ENCODE assay signal across 8 mouse cellular contexts in genomic region chr6:120363688-120364522, GRCm38 (mm10). TPM values are rescaled to one million over a fixed set of nuclear protein-coding genes. Genes with fewer than 3 reads are reported as not detected.
DNase-seq lines count a peak whose midpoint lies in the region; ATAC-seq lines count a peak whose summit lies in the region.

Gene Kdm5a (plus strand): TSS chr6:120364124.
Gene Ccdc77 (minus strand): TSS chr6:120364374.

- peak within 1 kb of the TSS; percentile 82 for H3K27ac ChIP-seq in hindbrain, embryonic 11.5 days (ENCODE audit: low read depth, low read length)

- peaks cover 9% of the 10 kb centered on the region; the same call in 1 of the 2 replicates for H3K36me3 ChIP-seq in hindbrain, embryonic 11.5 days (ENCODE audit: control insufficient read depth, insufficient read depth, low read length)

- under 1% methylated on average over 71 of the region's 71 CpGs for WGBS in hindbrain, embryonic 11.5 days

- peak; percentile 99 for DNase-seq in Muller cell, postnatal 12 days (ENCODE audit: inconsistent ontology term)
- peak; percentile 94 for DNase-seq in cerebellum, adult 9-11 months
- peak; percentile 90 to 96 for DNase-seq in frontal cortex, adult 2 months (ENCODE audit: extremely low spot score in 1 of 2, low spot score in 1 of 2)
- DNase-seq in hindbrain, embryonic 11.5 days (ENCODE audit: low spot score) = peak; percentile 93
- peak; percentile 90 to 93 for DNase-seq in layer of hippocampus, postnatal 10 days (ENCODE audit: low spot score in 2 of 2)
- peak; percentile 95 for DNase-seq in lung, postnatal 10 days
- DNase-seq in ovary, postnatal 36 days (ENCODE audit: low spot score) = peak; percentile 91
- DNase-seq in thymus, postnatal 25 days = peak; percentile 93

- peak within 1 kb of the TSS; percentile 99 for H3K4me3 ChIP-seq in hindbrain, embryonic 11.5 days (ENCODE audit: low read depth, low read length)

- no peaks in the 10 kb centered on the region for H3K9me3 ChIP-seq in hindbrain, embryonic 11.5 days (ENCODE audit: control insufficient read depth, low read length)

- H3K4me1 ChIP-seq in hindbrain, embryonic 11.5 days (replicated peaks; ENCODE audit: control insufficient read depth, insufficient read depth, low read length) = 0 out of 2 replicates have a peak, but pooled peaks cover 4% of the 10 kb centered on the region

- H3K4me2 ChIP-seq in hindbrain, embryonic 11.5 days (replicated peaks; ENCODE audit: low read depth, low read length) = peak within 1 kb of the TSS; percentile 81

- ATAC-seq in hindbrain, embryonic 11.5 days (ENCODE audit: low FRiP score) = peak; percentile 97

- peak within 1 kb of the TSS; percentile 74 for H3K9ac ChIP-seq in hindbrain, embryonic 11.5 days (ENCODE audit: low read depth, low read length)

- H3K27me3 ChIP-seq in hindbrain, embryonic 11.5 days (ENCODE audit: control insufficient read depth, insufficient read depth, low read length) = no peaks in the 10 kb centered on the region

RNA-seq across cellular contexts. Expression of gene Kdm5a, which starts in this region (rescaled TPM):
- polyA plus RNA-seq in frontal cortex, adult 2 months (2012; rRNA removed) = 11.8 and 13.8 TPM in 2 replicates
- 57.4 and 63.1 TPM in 2 replicates for polyA plus RNA-seq in hindbrain, embryonic 11.5 days (2014; fragmentation: Nextera tagmentation; extraction: Ambion mirVana)
- 10 to 100 TPM; 34.2 to 39.2 TPM for total RNA-seq in layer of hippocampus, postnatal 10 days (2021)

RNA-seq across cellular contexts. Expression of gene Ccdc77, which starts in this region (rescaled TPM):
- 7.3 and 7.7 TPM in 2 replicates for polyA plus RNA-seq in frontal cortex, adult 2 months (2012; rRNA removed)
- 24.7 and 24.8 TPM in 2 replicates for polyA plus RNA-seq in hindbrain, embryonic 11.5 days (2014; fragmentation: Nextera tagmentation; extraction: Ambion mirVana)
- 1 to 10 TPM; 8.3 to 8.4 TPM for total RNA-seq in layer of hippocampus, postnatal 10 days (2021)

Comparison
In these comparisons a context has a peak if more than half of its experiments do, and no peak if none do; other contexts are left out.
1. Peak in every context shown above with its lines: DNase-seq, ATAC-seq, H3K4me3 ChIP-seq and H3K27ac ChIP-seq.